Mouse (Mus musculus) testis, postnatal 14 days (tissue): ENCODE results near the gene Slc9b2.

ENCODE experiments used
- DNase-seq: peaks from one replicate; pipeline ENCODE4 v3.0.0; 2021; ENCODE audit warnings: low spot score

Gene Slc9b2

GRCm38 (mm10) chr3:135312916-135313491 is 5.5 kb downstream of the Slc9b2 start:
- no peak for DNase-seq

- no peak for DNase-seq
Observed at GRCm38 (mm10) chr3:135313727-135314126, 6.2 kb downstream of the Slc9b2 start.

- peak; percentile 68 for DNase-seq
Observed at GRCm38 (mm10) chr3:135314811-135315210, 7.3 kb downstream of the Slc9b2 start.

GRCm38 (mm10) chr3:135315720-135316425 is 8.4 kb downstream of the Slc9b2 start:
- DNase-seq, result no peak

GRCm38 (mm10) chr3:135318331-135318730 is 10.8 kb downstream of the Slc9b2 start:
- DNase-seq, result no peak

- no peak for DNase-seq
Observed at GRCm38 (mm10) chr3:135324354-135324753, 16.9 kb downstream of the Slc9b2 start.

- DNase-seq, result no peak
Observed at GRCm38 (mm10) chr3:135327176-135327575, 19.7 kb downstream of the Slc9b2 start.

- no peak for DNase-seq
Observed at GRCm38 (mm10) chr3:135327601-135328000, 20.1 kb downstream of the Slc9b2 start.

- peak; percentile 49 for DNase-seq
Observed at GRCm38 (mm10) chr3:135328560-135328959, 21.1 kb downstream of the Slc9b2 start.

GRCm38 (mm10) chr3:135332691-135333090 is 25.2 kb downstream of the Slc9b2 start:
- DNase-seq, result no peak

GRCm38 (mm10) chr3:135333763-135334162 is 26.3 kb downstream of the Slc9b2 start:
- no peak for DNase-seq

- peak; percentile 66 for DNase-seq
Observed at GRCm38 (mm10) chr3:135347739-135348264, 40.3 kb downstream of the Slc9b2 start, which contains the start of gene Slc9b1. Gene Slc9b1, plus strand, starts transcription at chr3:135348029.

GRCm38 (mm10) chr3:135349022-135349421 is 41.5 kb downstream of the Slc9b2 start:
- DNase-seq, result no peak

- DNase-seq, result no peak
Observed at GRCm38 (mm10) chr3:135351857-135352256, 44.4 kb downstream of the Slc9b2 start.

GRCm38 (mm10) chr3:135357394-135357793 is 49.9 kb downstream of the Slc9b2 start:
- no peak for DNase-seq

GRCm38 (mm10) chr3:135375836-135376235 is 68.3 kb downstream of the Slc9b2 start:
- DNase-seq, result no peak

- DNase-seq, result no peak
Observed at GRCm38 (mm10) chr3:135377445-135377844, 69.9 kb downstream of the Slc9b2 start.

- no peak for DNase-seq
Observed at GRCm38 (mm10) chr3:135379868-135380267, 72.4 kb downstream of the Slc9b2 start.

- DNase-seq, result no peak
Observed at GRCm38 (mm10) chr3:135393186-135393585, 85.7 kb downstream of the Slc9b2 start.
